Mouse (Mus musculus): ENCODE measurements at regions not wholly inside any gene's neighbourhood (a gene's known extent, or its start where the extent isn't known, plus 50 kb on each side); places are given as distances from the start of the nearest gene placed in this dataset.

GRCm38 (mm10) chr12:106607240-106607639 lies 597.2 kb downstream of the Vrk1 start:
- TF ChIP-seq CTCF (IDR thresholded peaks at IDR 0.05; ENCODE audit: low read depth): no peak
- TF ChIP-seq EP300 (IDR thresholded peaks at IDR 0.05; ENCODE audit: low read depth): no peak

All from liver, postnatal 0 days (tissue).